Mouse (Mus musculus): ENCODE data around the gene Nmnat2.

Nmnat2 gene

DNA sequence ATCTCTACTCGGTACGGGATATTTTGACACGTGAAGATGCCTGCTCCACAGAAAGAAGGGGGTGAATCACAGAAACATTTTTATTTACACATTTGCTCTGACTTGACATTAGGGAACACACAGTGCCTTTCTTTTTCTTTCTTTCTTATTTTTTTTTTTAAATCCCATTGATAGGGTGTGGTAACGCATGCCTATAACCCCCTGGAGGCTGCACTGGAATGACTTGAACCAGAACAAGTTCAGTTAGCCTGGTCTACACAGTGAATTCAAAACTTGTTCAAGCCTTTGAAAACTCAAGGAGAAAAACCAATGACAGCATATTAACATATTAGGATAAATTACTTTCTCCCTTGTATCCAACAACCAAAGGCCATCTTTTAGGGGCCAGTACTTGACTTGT is 204.3 kb downstream of the Nmnat2 start:
- in situ Hi-C loops (cut with MseI, MboI), result no loop called here

DNA sequence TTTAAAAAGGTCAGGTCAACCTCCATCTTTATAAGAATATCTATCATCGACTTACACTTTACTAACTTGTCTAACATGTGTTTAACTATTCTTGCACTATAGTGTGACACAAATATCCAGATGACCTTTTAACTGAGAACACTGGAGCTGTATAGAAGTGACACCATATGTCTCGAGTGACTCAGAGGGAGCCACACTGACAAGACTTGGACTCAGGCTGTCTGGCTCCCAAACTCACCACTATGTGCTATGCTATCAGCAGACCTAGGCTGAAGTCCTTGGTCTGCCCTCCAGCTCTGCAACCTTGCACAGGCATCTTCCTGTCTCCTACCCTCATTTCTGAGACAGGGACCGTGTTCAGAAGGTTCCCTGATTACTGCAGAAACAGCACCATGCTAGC is 209.0 kb downstream of the Nmnat2 start:
- in situ Hi-C loops (cut with MseI, MboI), result no loop called here

DNA sequence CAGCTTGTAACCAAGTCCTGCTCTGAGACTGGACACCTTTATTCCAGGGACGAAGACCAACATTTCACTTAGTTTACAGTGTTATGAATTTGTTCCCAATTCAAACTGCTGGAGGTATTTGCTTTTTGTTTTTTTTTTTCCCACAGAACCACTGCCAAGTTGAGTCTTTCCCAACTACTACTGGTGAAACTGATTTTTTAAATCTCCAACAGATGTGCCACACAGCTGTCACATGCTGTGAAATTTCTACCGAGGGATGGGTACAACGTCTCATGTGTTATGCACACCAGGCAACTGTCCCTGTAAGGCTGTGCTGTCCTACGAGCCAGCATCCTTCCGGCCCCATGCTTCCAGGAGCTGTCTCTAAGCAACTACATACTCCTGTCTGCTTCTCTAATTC is 213.5 kb downstream of the Nmnat2 start:
- in situ Hi-C loops (cut with MseI, MboI), result no loop called here
